Mouse (Mus musculus) ES-Bruce4 (cell line): ENCODE measurements around the gene 4930539E08Rik. TPM values are rescaled to one million over a fixed set of nuclear protein-coding genes. Genes with fewer than 3 reads are reported as not detected.

Experiments used
- H3K27ac ChIP-seq: 2 replicates; pipeline ENCODE4 v1.5.1; 2012; ENCODE audit warnings: low read length, inconsistent platforms; ENCODE audit not compliant: insufficient read depth
- H3K27me3 ChIP-seq: 2 replicates; pipeline ENCODE4 v1.6.1; 2012; ENCODE audit warnings: mild to moderate bottlenecking, low read length, inconsistent platforms; ENCODE audit not compliant: control insufficient read depth, poor library complexity, insufficient read depth, severe bottlenecking
- H3K36me3 ChIP-seq: 2 replicates; pipeline ENCODE4 v1.6.1; 2012; ENCODE audit warnings: inconsistent platforms, mild to moderate bottlenecking, low read length, moderate library complexity; ENCODE audit not compliant: control insufficient read depth, poor library complexity, insufficient read depth, severe bottlenecking
- H3K4me1 ChIP-seq: one replicate; pipeline ENCODE4 v1.8.1; 2011; ENCODE audit warnings: low read length; ENCODE audit not compliant: control insufficient read depth, insufficient read depth
- H3K4me3 ChIP-seq: 2 replicates; pipeline ENCODE4 v1.5.1; 2011; ENCODE audit warnings: low read depth, mild to moderate bottlenecking, low read length
- H3K9ac ChIP-seq: 2 replicates; pipeline ENCODE4 v1.6.1; 2012; ENCODE audit warnings: low read depth, mild to moderate bottlenecking, inconsistent platforms; ENCODE audit not compliant: poor library complexity, severe bottlenecking
- H3K9me3 ChIP-seq: replicated peaks from 2 replicates; pipeline ENCODE4 v1.6.1; 2012; ENCODE audit warnings: mild to moderate bottlenecking, low read length, inconsistent platforms; ENCODE audit not compliant: control insufficient read depth, poor library complexity, insufficient read depth, severe bottlenecking
- CTCF ChIP-seq: IDR thresholded peaks from one replicate; pipeline ENCODE4 v1.8.1; 2011; ENCODE audit warnings: low read depth, low read length
- EP300 ChIP-seq: IDR thresholded peaks from 2 replicates; pipeline ENCODE4 v1.6.1; 2011; ENCODE audit warnings: low read depth, low read length; ENCODE audit not compliant: insufficient read depth
- POLR2A ChIP-seq: IDR thresholded peaks from one replicate; pipeline ENCODE4 v1.8.1; 2011; ENCODE audit warnings: low read length; ENCODE audit not compliant: insufficient read depth
- polyA plus RNA-seq: library from polyadenylated mRNA; stranded (reverse); fragments of >200 nt; gene quantifications from 2 replicates; pipeline ENCODE4 v1.2.4, GENCODE M21; 2011; ENCODE audit warnings: low read depth; ENCODE audit not compliant: missing spikeins, insufficient read depth, insufficient read length

Gene 4930539E08Rik
- polyA plus RNA-seq, 1 experiment = 1.5 TPM

DNA sequence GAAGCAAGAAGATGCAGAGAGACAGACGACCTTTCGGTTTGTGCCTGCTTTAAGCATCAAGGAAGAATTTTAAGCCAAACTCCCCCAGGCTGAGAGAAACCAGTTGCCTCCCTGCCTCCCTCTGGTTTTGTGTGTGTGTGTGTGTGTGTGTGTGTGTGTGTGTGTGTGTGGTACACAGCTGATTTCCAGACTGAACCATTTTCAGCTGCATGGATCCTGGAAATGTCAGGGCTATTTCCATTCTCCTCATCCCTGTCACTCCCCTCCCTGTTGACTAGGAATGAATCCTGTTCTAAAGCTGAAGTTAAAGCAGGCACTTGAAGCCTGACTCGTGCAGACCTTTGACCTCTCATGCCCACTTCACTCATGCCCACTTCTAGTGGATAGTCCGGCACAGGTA is 40.9 kb downstream of the 4930539E08Rik start:
- H3K9ac ChIP-seq = no peak overlapping the region
- no peaks in the 10 kb centered on the region for H3K36me3 ChIP-seq
- no peaks in the 10 kb centered on the region for H3K9me3 ChIP-seq
- no peak for TF ChIP-seq POLR2A
- no peak for TF ChIP-seq EP300
- TF ChIP-seq CTCF = no peak
- no peak overlapping the region for H3K4me3 ChIP-seq
- H3K27ac ChIP-seq = no peak overlapping the region
- H3K27me3 ChIP-seq = no peaks in the 10 kb centered on the region
- H3K4me1 ChIP-seq = no peaks in the 10 kb centered on the region

DNA sequence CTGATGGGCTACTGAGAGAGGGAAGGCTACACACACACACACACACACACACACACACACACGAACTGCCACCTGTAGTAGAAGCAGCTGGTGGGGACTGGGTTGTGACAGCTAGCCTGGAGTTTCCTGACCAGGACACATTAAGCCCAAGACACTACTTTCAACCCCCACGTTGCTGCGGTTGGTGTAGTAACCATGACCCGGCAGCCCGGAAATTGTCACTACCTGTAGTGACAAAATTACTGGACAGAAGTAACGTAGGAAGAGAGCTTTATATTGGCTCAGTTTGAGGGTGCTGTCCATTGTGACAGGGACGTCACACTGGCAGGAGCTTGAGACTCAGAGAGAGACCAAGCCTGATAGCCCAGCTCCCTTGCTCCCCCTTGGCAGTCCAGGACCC is 42.8 kb downstream of the 4930539E08Rik start:
- no peak for TF ChIP-seq POLR2A
- no peak for TF ChIP-seq CTCF
- no peak for TF ChIP-seq EP300
- Histone ChIP-seq H3K4me1 (no peaks in the 10 kb centered on the region), H3K4me3 (no peak overlapping the region), H3K9ac (no peak overlapping the region), H3K27me3 (no peaks in the 10 kb centered on the region), H3K9me3 (no peaks in the 10 kb centered on the region), H3K36me3 (no peaks in the 10 kb centered on the region), H3K27ac (no peak overlapping the region)

DNA sequence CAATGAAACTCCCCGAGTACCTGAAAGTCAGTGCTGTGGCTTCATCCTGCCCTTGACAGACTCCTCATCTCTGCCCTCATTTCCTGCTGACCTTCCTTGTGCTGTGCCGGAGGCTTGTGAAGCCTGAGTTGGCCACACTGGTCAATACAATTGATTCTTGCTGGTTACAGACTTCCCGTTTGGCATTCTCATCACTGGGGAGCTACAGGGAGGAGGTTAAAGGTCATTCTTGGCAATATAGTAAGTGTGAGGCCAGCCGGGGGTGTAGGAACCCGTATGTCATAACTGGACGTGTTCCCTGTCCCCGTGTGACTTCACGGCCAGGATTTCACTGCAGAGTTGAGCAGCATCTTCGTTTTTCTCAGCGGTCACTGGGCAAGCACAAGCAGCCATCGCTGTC is 43.3 kb downstream of the 4930539E08Rik start:
- no peak overlapping the region for H3K9ac ChIP-seq
- no peaks in the 10 kb centered on the region for H3K4me1 ChIP-seq
- H3K27ac ChIP-seq = no peak overlapping the region
- no peak overlapping the region for H3K4me3 ChIP-seq
- no peak for TF ChIP-seq EP300
- no peak for TF ChIP-seq POLR2A
- TF ChIP-seq CTCF = no peak
- H3K9me3 ChIP-seq = no peaks in the 10 kb centered on the region
- no peaks in the 10 kb centered on the region for H3K36me3 ChIP-seq
- H3K27me3 ChIP-seq = no peaks in the 10 kb centered on the region

DNA sequence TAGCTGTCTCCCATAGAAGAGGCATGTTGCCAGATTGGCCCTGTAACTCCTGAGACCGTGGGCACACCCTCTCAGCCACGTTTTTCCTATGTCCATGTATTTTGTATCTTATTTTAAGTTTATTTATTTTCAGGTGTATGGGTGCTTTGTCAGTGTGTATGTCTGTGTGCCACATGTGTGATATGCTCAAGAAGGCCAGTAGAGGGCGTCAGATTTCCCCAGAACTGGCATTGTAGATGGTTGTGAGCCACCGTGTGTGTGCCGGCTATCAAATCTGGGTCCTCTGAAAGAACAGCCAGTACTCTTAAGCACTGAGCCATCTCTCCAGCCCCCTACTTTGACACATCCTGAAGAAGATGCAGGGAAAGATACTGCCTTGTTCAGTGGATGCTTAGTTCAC is 44.7 kb downstream of the 4930539E08Rik start:
- H3K27me3 ChIP-seq = no peaks in the 10 kb centered on the region
- no peaks in the 10 kb centered on the region for H3K36me3 ChIP-seq
- H3K27ac ChIP-seq = no peak overlapping the region
- no peaks in the 10 kb centered on the region for H3K4me1 ChIP-seq
- no peak for TF ChIP-seq EP300
- TF ChIP-seq POLR2A = no peak
- TF ChIP-seq CTCF = peak; percentile 36
- no peak overlapping the region for H3K9ac ChIP-seq
- H3K4me3 ChIP-seq = no peak overlapping the region
- H3K9me3 ChIP-seq = no peaks in the 10 kb centered on the region

DNA sequence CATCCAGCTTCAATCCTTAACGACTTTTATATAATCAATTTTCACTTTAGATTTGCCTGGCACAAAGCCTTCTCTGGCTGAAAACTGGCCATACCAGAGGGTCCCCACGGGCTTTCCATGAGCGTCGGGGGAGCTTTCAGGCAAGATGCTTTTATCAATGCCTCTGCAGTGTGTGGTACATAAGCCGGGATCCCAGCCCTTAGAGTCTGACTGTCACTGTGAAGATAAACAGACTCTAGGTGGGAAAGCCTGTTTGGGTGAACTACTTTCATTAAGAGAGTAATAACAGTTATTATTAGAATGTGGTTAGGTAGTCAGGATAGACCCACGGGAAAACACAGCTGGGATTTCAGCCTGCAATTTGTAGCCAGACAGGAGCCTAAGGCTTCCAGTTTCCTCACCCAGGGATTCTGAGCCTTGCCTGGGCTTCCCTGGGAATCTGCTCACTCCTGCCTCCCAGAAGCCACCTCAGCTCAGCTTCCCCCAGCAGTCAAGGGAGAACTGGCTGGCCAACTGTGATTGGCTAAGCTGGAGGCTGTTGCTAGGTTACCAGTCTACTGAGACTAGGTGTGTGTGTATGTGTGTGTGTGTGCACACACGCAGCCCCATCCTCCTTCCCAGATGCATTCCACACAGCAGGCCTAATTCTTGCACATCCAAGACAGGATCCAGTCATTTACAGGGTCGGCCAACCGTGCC is 45.6 kb downstream of the 4930539E08Rik start:
- Histone ChIP-seq H3K4me3 (no peak overlapping the region), H3K4me1 (no peaks in the 10 kb centered on the region), H3K9ac (no peak overlapping the region), H3K36me3 (no peaks in the 10 kb centered on the region), H3K27me3 (no peaks in the 10 kb centered on the region), H3K9me3 (no peaks in the 10 kb centered on the region), H3K27ac (no peak overlapping the region)
- TF ChIP-seq CTCF = no peak
- TF ChIP-seq EP300 = no peak
- TF ChIP-seq POLR2A = no peak

DNA sequence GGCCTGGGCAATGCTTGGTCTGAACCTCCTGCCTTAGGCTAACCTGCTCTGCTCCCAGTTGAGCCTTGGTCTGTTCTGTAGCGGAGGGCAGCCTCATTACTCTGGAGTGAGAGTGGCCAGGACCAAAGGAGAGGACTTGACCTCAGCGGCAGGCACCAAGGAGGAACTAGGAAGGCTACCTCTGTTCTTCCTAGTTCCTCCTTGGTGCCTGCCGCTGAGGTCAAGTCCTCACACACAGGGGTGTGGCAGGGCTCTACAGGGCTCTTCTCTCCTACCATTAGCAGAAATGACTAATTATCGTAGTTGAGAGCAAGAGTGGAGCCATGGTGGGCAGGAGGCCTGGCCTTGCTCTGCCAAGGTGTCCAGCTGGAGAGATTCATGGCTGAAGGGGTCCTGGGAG is 47.7 kb downstream of the 4930539E08Rik start:
- H3K9me3 ChIP-seq = no peaks in the 10 kb centered on the region

More for the DNA sequence above, 47.7 kb downstream of the 4930539E08Rik start:
- Histone ChIP-seq H3K4me3 (no peak overlapping the region), H3K36me3 (no peaks in the 10 kb centered on the region), H3K9ac (no peak overlapping the region), H3K4me1 (no peaks in the 10 kb centered on the region), H3K27me3 (no peaks in the 10 kb centered on the region), H3K27ac (no peak overlapping the region)
- TF ChIP-seq CTCF = no peak
- TF ChIP-seq EP300 = no peak
